ENCODE assay signal across 35 mouse cellular contexts in the genomic region with DNA sequence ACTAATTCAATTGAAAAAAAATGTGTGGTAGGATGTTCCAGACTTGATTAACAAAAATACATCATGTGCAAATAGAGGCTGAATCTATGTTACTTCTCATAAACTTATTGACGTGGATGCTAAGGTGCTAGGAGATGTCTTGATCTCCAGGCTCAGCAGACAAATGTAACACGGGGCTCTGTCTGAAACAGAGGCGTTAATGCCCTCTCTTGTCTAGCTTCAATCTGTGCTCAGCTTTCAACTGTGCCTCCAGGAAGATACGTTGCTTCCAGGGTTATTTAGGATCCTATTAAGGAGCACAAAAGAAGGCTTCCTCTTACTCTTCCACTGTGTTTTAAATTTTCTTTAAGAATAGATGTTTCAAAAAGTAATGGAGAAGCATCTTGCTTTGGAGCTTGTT. TPM values are rescaled to one million over a fixed set of nuclear protein-coding genes. Genes with fewer than 3 reads are reported as not detected.
"Had no signal": no experiment of that assay in that cellular context is flagged by ENCODE, and none has a peak within 500 bp of the region (broad histone marks: within the 10 kb centered on the region; RNA-seq: fewer than 3 reads in every experiment).

No protein-coding gene starts in this region.

- ATAC-seq: hindbrain, embryonic 16.5 days; inflammation-experienced regulatory T-cells, adult 6 months; intestine, embryonic 15.5 days; intestine, postnatal 0 days; liver, embryonic 12.5 days had no signal

- H3K36me3 ChIP-seq: heart, embryonic 12.5 days; hindbrain, embryonic 10.5 days; hindbrain, embryonic 12.5 days; intestine, embryonic 15.5 days; limb, embryonic 13.5 days; limb, embryonic 15.5 days; liver, embryonic 12.5 days had no signal

- H3K4me1 ChIP-seq: heart, embryonic 12.5 days; hindbrain, embryonic 12.5 days; intestine, embryonic 15.5 days; limb, embryonic 13.5 days; limb, embryonic 15.5 days; liver, embryonic 12.5 days had no signal

- H3K4me2 ChIP-seq: heart, embryonic 12.5 days; hindbrain, embryonic 12.5 days; hindbrain, embryonic 14.5 days; intestine, embryonic 15.5 days; limb, embryonic 13.5 days; limb, embryonic 15.5 days; liver, embryonic 12.5 days had no signal

- H3K27ac ChIP-seq: gastrocnemius, adult 2 months; heart, adult 2 months; hindbrain, embryonic 12.5 days; hindbrain, embryonic 14.5 days; intestine, embryonic 15.5 days; layer of hippocampus, adult 2 months; left cerebral cortex, adult 2 months; limb, embryonic 13.5 days; limb, embryonic 15.5 days; liver, embryonic 12.5 days had no signal

- H3K27me3 ChIP-seq: heart, embryonic 12.5 days; intestine, embryonic 15.5 days; limb, embryonic 15.5 days; liver, embryonic 12.5 days had no signal

- H3K9me3 ChIP-seq: heart, embryonic 12.5 days; hindbrain, embryonic 10.5 days; hindbrain, embryonic 12.5 days; intestine, embryonic 15.5 days; limb, embryonic 13.5 days; limb, embryonic 15.5 days; liver, embryonic 12.5 days had no signal

- H3K4me3 ChIP-seq: gastrocnemius, adult 2 months; heart, adult 2 months; heart, embryonic 12.5 days; hindbrain, embryonic 10.5 days; hindbrain, embryonic 12.5 days; intestine, embryonic 15.5 days; layer of hippocampus, adult 2 months; left cerebral cortex, adult 2 months; limb, embryonic 13.5 days; limb, embryonic 15.5 days; liver, embryonic 12.5 days had no signal

- DNase-seq: gastrocnemius, adult 2 months; gastrocnemius, postnatal 10 days; gastrocnemius, postnatal 25 days; heart, adult 2 months; heart, postnatal 10 days; heart, postnatal 4 days; kidney, adult 18-20 months; kidney, adult 8-10 months; kidney, postnatal 10 days; kidney, postnatal 25 days; kidney, postnatal 4 days; left cerebral cortex, postnatal 4 days had no signal

- H3K9ac ChIP-seq: heart, embryonic 12.5 days; hindbrain, embryonic 12.5 days; hindbrain, embryonic 14.5 days; intestine, embryonic 15.5 days; limb, embryonic 13.5 days; limb, embryonic 15.5 days; liver, embryonic 12.5 days had no signal

RNA-seq across cellular contexts. Expression of gene 4933400A11Rik, which starts 20.8 kb away (rescaled TPM):
- total RNA-seq: gastrocnemius, adult 2 months; gastrocnemius, postnatal 10 days; gastrocnemius, postnatal 25 days; gastrocnemius, postnatal 4 days; granulocyte monocyte progenitor cell, adult 5-6 weeks; heart, adult 2 months; heart, postnatal 10 days; heart, postnatal 25 days; heart, postnatal 4 days; layer of hippocampus, adult 2 months; layer of hippocampus, postnatal 10 days; layer of hippocampus, postnatal 25 days; left cerebral cortex, adult 2 months; left cerebral cortex, postnatal 25 days; left cerebral cortex, postnatal 4 days; liver, adult 2 months had no signal
- polyA plus RNA-seq: frontal cortex, adult 2 months; heart, adult 2 months; hindbrain, embryonic 10.5 days; hindbrain, embryonic 14.5 days; inflammation-experienced regulatory T-cells, adult 6 months; intestine, postnatal 0 days; kidney, embryonic 14.5 days; kidney, embryonic 16.5 days; liver, adult 2 months; liver, embryonic 12.5 days had no signal
